Mouse (Mus musculus): ENCODE measurements around the gene Ankrd13d.

DNA sequence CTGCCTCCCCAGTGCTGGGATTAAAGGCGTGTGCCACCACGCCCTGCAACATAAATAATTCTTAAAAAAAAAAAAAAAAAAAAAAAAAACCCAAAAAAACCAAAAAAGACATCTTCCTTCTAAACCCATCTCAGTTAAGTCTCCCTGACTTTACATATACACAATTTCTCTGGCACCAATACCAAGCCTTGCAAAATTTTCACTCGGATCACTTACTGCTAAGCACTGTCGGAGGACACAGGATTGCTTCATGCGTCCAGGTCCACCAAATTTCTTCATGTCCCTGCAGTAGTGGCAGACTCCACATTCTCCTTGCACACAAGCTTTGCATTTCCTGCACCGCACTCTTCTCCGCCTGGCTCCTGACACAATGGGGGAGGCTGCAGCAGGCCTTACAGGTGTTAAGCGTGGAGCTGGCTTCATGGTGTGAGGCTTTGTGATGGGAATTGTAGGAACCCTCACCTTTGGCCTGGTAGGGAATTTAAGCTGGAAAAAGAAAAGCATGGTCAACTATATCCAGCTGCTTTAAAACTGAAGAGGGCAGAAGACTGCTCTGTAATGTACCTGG is 45.9 kb upstream of the Ankrd13d start:
- TF ChIP-seq POLR2A (IDR thresholded peaks at IDR 0.05; ENCODE audit: low read depth, low read length) = no peak
- TF ChIP-seq CTCF (IDR thresholded peaks at IDR 0.05; ENCODE audit: borderline replicate concordance, insufficient read depth, low read length) = no peak
